Mouse (Mus musculus) cortical plate, adult 2 months (tissue): ENCODE results near the gene Cd300ld2. TPM values are rescaled to one million over a fixed set of nuclear protein-coding genes. Genes with fewer than 3 reads are reported as not detected.

Source experiments
- H3K27ac ChIP-seq: fragments of 200-500 bp; 2 replicates; pipeline ENCODE4 v1.5.1; 2012; ENCODE audit warnings: low read length, control low read depth, inconsistent platforms; ENCODE audit not compliant: insufficient read depth
- H3K4me1 ChIP-seq: fragments of 200-500 bp; 2 replicates; pipeline ENCODE4 v1.6.1; 2011; ENCODE audit warnings: low read length; ENCODE audit not compliant: control insufficient read depth, insufficient read depth
- H3K4me3 ChIP-seq: fragments of 200-500 bp; 2 replicates; pipeline ENCODE4 v1.5.1; 2011; ENCODE audit warnings: mild to moderate bottlenecking, low read length, control low read depth; ENCODE audit not compliant: insufficient read depth
- CTCF ChIP-seq: fragments of 200-500 bp; IDR thresholded peaks from 2 replicates; pipeline ENCODE4 v1.5.1; 2011; ENCODE audit warnings: mild to moderate bottlenecking, control low read depth, low read length; ENCODE audit not compliant: insufficient read depth; ENCODE audit errors: extremely low read depth
- POLR2A ChIP-seq: fragments of 200-500 bp; IDR thresholded peaks from 2 replicates; pipeline ENCODE4 v1.6.1; 2011; ENCODE audit warnings: mild to moderate bottlenecking, low read length, control low read depth; ENCODE audit not compliant: insufficient read depth; ENCODE audit errors: extremely low read depth
- polyA plus RNA-seq: library from polyadenylated mRNA; depleted of rRNA; stranded (reverse); fragments of >200 nt; gene quantifications from 2 replicates; pipeline ENCODE4 v1.2.3, GENCODE M21; 2012; rRNA removed

The Cd300ld2 gene
- polyA plus RNA-seq, 1 experiment = not detected

GRCm38 (mm10) chr11:115004070-115004469 lies 11.9 kb downstream of the Cd300ld2 start:
- TF ChIP-seq CTCF (no peak), POLR2A (no peak)
- Histone ChIP-seq H3K27ac (0 out of 2 replicates have a peak overlapping the region, but pooled peaks have one; percentile 20), H3K4me1 (no peaks in the 10 kb centered on the region), H3K4me3 (no peak overlapping the region)

DNA sequence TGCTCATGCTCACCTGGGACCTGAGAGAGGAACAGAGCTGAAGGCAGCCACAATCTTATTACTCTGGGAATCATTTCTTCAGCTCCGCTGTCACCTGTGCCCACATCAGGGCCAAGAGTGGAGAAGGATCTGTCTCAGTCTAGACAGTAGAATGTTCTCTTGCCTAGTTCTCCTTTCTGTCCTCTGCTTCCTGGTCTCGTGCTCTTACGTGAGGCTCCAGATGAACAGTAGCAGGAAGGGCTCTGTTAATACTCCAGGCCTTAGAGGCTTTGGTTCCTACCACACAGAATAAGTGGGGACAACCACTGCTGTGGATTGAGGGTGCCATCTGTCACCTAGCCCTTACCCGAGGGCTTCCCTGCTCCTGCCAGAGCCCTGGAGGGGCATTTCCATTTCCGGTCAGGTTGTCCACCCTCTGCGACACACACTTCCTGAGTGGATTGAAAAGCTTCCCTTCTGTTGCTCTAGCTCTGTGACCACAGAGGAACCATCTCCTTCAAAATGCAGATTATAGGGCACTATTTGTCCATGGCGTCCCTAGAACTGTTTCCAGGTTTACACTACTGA lies 14.4 kb downstream of the Cd300ld2 start, which contains the start of gene Cd300c2:
Cd300c2 (minus strand) TSS at position 407 of the 567 bp plus-strand sequence.
- peak within 1 kb of the TSS; percentile 12; the same call in 1 of the 2 replicates for H3K27ac ChIP-seq
- no peak within 1 kb of the TSS for H3K4me3 ChIP-seq
- no peaks in the 10 kb centered on the region for H3K4me1 ChIP-seq
- no peak for TF ChIP-seq CTCF
- no peak for TF ChIP-seq POLR2A

DNA sequence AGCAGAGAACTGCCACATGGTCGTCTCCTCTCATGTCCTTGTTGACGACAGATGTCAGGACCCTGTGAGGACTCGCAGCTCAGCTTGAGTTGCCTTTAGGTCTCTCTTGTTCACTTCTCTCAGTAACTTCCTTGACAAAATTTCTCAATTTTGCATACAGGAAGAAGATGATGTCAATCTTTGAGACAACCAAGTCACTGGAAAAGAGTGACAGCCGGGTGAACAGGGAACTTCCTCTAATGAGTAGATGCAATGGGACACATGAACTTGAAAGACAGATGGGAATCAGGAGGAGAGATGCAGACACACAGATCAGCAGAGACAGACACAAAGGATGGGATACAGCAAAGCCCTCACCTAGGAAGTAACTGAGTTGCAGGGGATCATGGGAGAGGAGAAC lies 26.2 kb downstream of the Cd300ld2 start, which contains the start of gene Cd300ld:
Cd300ld (minus strand) TSS at position 130 of the 400 bp plus-strand sequence.
- H3K27ac ChIP-seq = no peak within 1 kb of the TSS
- TF ChIP-seq CTCF = no peak
- no peak for TF ChIP-seq POLR2A
- no peaks in the 10 kb centered on the region for H3K4me1 ChIP-seq
- H3K4me3 ChIP-seq = no peak within 1 kb of the TSS

- Histone ChIP-seq H3K4me1 (no peaks in the 10 kb centered on the region), H3K27ac (no peak overlapping the region), H3K4me3 (no peak overlapping the region)
- no peak for TF ChIP-seq POLR2A
- no peak for TF ChIP-seq CTCF
These were observed 34.1 kb downstream of the Cd300ld2 start for GRCm38 (mm10) chr11:114981866-114982265.

DNA sequence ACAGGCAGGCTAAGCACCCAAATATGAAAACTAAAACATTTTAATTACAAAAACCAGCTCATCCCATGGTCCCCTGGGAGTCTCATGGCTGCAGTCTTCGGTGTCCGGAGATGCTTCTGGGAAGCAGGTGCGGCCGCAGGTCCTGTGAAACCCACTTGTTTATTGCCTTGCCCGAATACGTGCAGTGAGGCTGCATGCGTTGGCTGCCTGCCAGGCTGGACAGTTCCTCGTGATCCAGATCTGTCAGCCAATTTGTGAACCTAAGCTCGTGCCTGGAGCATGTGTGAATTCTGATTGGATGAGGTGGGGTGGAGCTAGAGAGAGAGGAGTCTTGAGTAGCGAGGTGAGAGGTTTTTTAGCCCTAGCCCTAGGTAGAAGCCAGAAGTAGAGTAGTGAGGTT lies 43.3 kb downstream of the Cd300ld2 start:
- TF ChIP-seq POLR2A (no peak), CTCF (no peak)

DNA sequence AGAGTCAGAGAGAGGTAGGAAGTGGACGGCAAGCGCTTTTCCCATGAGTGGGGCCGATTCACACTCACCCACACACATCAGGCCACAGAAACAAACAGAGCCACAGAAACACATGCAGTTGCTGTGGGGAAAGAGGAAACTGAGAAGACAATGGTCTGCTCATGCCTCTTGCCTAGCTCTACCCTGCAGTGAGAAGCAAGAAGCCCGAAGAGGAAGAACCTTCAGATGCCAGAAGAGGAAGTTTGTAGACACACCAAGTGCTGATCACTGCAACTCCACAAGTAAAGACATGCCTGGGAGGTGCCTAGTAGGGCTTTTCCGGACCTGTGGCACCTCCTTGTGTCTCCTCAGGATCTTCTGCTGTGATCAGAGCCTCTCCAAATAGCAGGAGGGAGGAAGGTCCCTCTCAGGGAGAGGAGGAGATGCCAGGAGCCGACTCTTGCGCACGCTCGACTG lies 47.2 kb downstream of the Cd300ld2 start, which contains the start of gene Cd300c:
Cd300c (minus strand) TSS at position 406 of the 456 bp plus-strand sequence.
- no peaks in the 10 kb centered on the region for H3K4me1 ChIP-seq
- no peak within 1 kb of the TSS for H3K4me3 ChIP-seq
- TF ChIP-seq CTCF (no peak), POLR2A (no peak)
- no peak within 1 kb of the TSS for H3K27ac ChIP-seq

More for the DNA sequence above, 43.3 kb downstream of the Cd300ld2 start:
- H3K4me1 ChIP-seq = no peaks in the 10 kb centered on the region
- no peak overlapping the region for H3K4me3 ChIP-seq
- H3K27ac ChIP-seq = no peak overlapping the region

GRCm38 (mm10) chr11:114965182-114965828 lies 50.7 kb downstream of the Cd300ld2 start:
- no peak for TF ChIP-seq POLR2A
- no peak for TF ChIP-seq CTCF
- H3K27ac ChIP-seq = no peak overlapping the region
- H3K4me1 ChIP-seq = no peaks in the 10 kb centered on the region
- no peak overlapping the region for H3K4me3 ChIP-seq

GRCm38 (mm10) chr11:114960369-114960768 lies 55.6 kb downstream of the Cd300ld2 start:
- no peak for TF ChIP-seq POLR2A
- no peak for TF ChIP-seq CTCF
- H3K4me1 ChIP-seq = no peaks in the 10 kb centered on the region
- H3K27ac ChIP-seq = no peak overlapping the region
- no peak overlapping the region for H3K4me3 ChIP-seq

Other genes with a start within 250 kb of the Cd300ld2 start
- 50.7 and 56.1 TPM in 2 replicates for gene Btbd17, start 220.2 kb downstream of the Cd300ld2 start, polyA plus RNA-seq
- gene Gpr142, start 217.3 kb downstream of the Cd300ld2 start, polyA plus RNA-seq = not detected in 2 replicates
- 4.2 and 4.3 TPM in 2 replicates for gene Gprc5c, start 165.0 kb downstream of the Cd300ld2 start, polyA plus RNA-seq
- gene Cd300a, start 126.2 kb downstream of the Cd300ld2 start, polyA plus RNA-seq = 0.81 and 0.88 TPM in 2 replicates
- gene Cd300lb, start 81.8 kb downstream of the Cd300ld2 start, polyA plus RNA-seq = 0.08 and 0.13 TPM in 2 replicates
- not detected in 2 replicates for gene Cd300c, start 47.0 kb downstream of the Cd300ld2 start, polyA plus RNA-seq
- 0.10 and 0.11 TPM in 2 replicates for gene Cd300ld, start 26.3 kb downstream of the Cd300ld2 start, polyA plus RNA-seq
- 7.5 and 7.6 TPM in 2 replicates for gene Cd300c2, start 14.3 kb downstream of the Cd300ld2 start, polyA plus RNA-seq
- gene Cd300ld4, start 10.8 kb upstream of the Cd300ld2 start, polyA plus RNA-seq = 0.13 and 0.44 TPM in 2 replicates
- 0.36 TPM in 1 of 2 replicates, not detected in the other for gene Cd300ld5, start 21.6 kb upstream of the Cd300ld2 start, polyA plus RNA-seq
- gene Cd300ld3, start 32.2 kb upstream of the Cd300ld2 start, polyA plus RNA-seq = 1.0 and 1.2 TPM in 2 replicates
- gene Cd300e, start 46.0 kb upstream of the Cd300ld2 start, polyA plus RNA-seq = 0.09 and 0.17 TPM in 2 replicates
- 2.5 and 2.9 TPM in 2 replicates for gene Rab37, start 75.2 kb upstream of the Cd300ld2 start, polyA plus RNA-seq
- 0.08 TPM in 2 replicates for gene Cd300lf, start 117.8 kb upstream of the Cd300ld2 start, polyA plus RNA-seq
- gene Slc9a3r1, start 147.1 kb upstream of the Cd300ld2 start, polyA plus RNA-seq = 73.8 and 74.1 TPM in 2 replicates
- 9.5 and 10.3 TPM in 2 replicates for gene Tmem104, start 171.3 kb upstream of the Cd300ld2 start, polyA plus RNA-seq
- 40.9 and 43.2 TPM in 2 replicates for gene Nat9, start 171.7 kb upstream of the Cd300ld2 start, polyA plus RNA-seq